Mouse (Mus musculus): Measurements from ENCODE around the gene Atp6v1g3.

DNA sequence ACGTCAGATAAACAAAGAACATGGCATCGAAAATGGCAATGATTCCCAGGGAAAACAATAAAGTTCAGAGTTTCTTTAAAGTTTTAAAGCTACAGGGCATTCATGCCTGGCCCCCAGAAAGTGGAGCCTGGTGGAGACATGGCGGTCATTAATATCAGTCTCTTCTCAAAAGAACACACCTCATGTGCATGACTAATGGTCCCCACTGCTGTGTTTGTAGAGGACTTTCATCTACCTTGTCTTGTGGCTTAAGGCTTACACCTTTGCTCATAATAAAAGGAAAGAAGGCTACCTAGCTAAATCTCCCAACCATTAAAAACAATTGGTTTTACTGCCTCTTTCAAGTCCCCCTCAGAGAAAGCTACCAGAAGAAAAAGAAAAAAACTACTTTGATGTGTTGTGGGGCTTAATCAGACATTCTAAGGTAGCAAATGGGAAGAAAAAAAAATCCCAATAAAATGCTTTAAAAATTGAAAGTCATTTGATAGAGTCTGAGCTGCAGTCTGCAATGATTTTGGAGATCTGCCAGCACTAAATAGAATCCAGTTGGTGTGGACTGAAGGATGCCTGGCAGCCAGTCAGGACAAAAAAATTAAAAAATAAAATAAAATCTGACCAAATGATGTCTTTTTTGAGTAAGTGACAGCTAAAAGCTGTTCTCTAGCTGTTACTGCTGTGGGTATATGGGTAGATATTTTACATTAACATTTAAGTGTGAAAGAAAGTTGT, 9.0 kb downstream of the Atp6v1g3 start:
- no peak for TF ChIP-seq CTCF (IDR thresholded peaks at IDR 0.05; ENCODE audit: control insufficient read depth, insufficient read depth, insufficient read length)
- no peak for TF ChIP-seq CEBPB (IDR thresholded peaks at IDR 0.05; ENCODE audit: low read depth)
- no peak for TF ChIP-seq MYOG (IDR thresholded peaks at IDR 0.05; ENCODE audit: control insufficient read depth, extremely low read depth, insufficient read length)
- no peak for TF ChIP-seq MYOD1 (IDR thresholded peaks at IDR 0.05; ENCODE audit: control insufficient read depth, insufficient read length, low read depth)
- TF ChIP-seq USF1 (IDR thresholded peaks at IDR 0.05; ENCODE audit: low read depth), result no peak
- no peak for TF ChIP-seq FOSL1 (IDR thresholded peaks at IDR 0.05; ENCODE audit: insufficient read depth, low read length, poor library complexity, severe bottlenecking)
- TF ChIP-seq MAX (IDR thresholded peaks at IDR 0.05), result no peak
